Mouse (Mus musculus) midbrain, embryonic 11.5 days (tissue): ENCODE measurements around the gene Zranb2. TPM values are rescaled to one million over a fixed set of nuclear protein-coding genes. Genes with fewer than 3 reads are reported as not detected.
A peak's percentile ranks its signal among the peaks of the same experiment; 100 is the strongest.

Source experiments
- ATAC-seq: fragments of 200-750 bp; cut with Nextera tagmentation; 2 replicates; pipeline ENCODE4 v1.8.0; 2017; ENCODE audit warnings: moderate TSS enrichment, moderate library complexity; ENCODE audit not compliant: low FRiP score
- DNase-seq: peaks from one replicate; pipeline ENCODE4 v3.0.0; 2015; ENCODE audit warnings: low spot score; ENCODE audit errors: missing footprints
- H3K27ac ChIP-seq: fragments of 300-500 bp; sonication (generic); 2 replicates; pipeline ENCODE4 v1.5.1; 2014; ENCODE audit warnings: low read depth, low read length
- H3K27me3 ChIP-seq: fragments of 300-500 bp; sonication (generic); 2 replicates; pipeline ENCODE4 v1.6.1; 2014; ENCODE audit warnings: mild to moderate bottlenecking, low read length, moderate library complexity, mixed read lengths; ENCODE audit not compliant: control insufficient read depth, insufficient read depth
- H3K36me3 ChIP-seq: fragments of 300-500 bp; sonication (generic); 2 replicates; pipeline ENCODE4 v1.6.1; 2014; ENCODE audit warnings: mild to moderate bottlenecking, low read length, moderate library complexity, mixed read lengths; ENCODE audit not compliant: control insufficient read depth, insufficient read depth
- H3K4me1 ChIP-seq: fragments of 300-500 bp; sonication (generic); 2 replicates; pipeline ENCODE4 v1.6.1; 2014; ENCODE audit warnings: low read length; ENCODE audit not compliant: control insufficient read depth, insufficient read depth
- H3K4me2 ChIP-seq: fragments of 300-500 bp; sonication (generic); 2 replicates; pipeline ENCODE4 v1.6.1; 2014; ENCODE audit warnings: mild to moderate bottlenecking, moderate library complexity
- H3K4me3 ChIP-seq: fragments of 300-500 bp; sonication (generic); 2 replicates; pipeline ENCODE4 v1.5.1; 2014; ENCODE audit warnings: low read depth, low read length
- H3K9ac ChIP-seq: fragments of 300-500 bp; sonication (generic); 2 replicates; pipeline ENCODE4 v1.6.1; 2014; ENCODE audit warnings: low read length
- H3K9me3 ChIP-seq: fragments of 300-500 bp; sonication (generic); 2 replicates; pipeline ENCODE4 v1.6.1; 2016; ENCODE audit warnings: low read length; ENCODE audit not compliant: control insufficient read depth
- WGBS: fragments of 180-500 bp; shearing (Covaris S2); extraction: QIAGEN DNeasy Blood & Tissue Kit; methylation state at CpG from one replicate; pipeline ENCODE4 v1.1.7; 2014; 5-methylcytosine and 5-hydroxymethylcytosine counted together
- polyA plus RNA-seq: library from polyadenylated mRNA; unstranded; fragments of >200 nt; fragmentation: Nextera tagmentation; extraction: Ambion mirVana; gene quantifications from 2 replicates; pipeline ENCODE4 v1.2.1, GENCODE M21; 2014

Zranb2 gene
- polyA plus RNA-seq, 1 experiment from 2014 or later, result 170 TPM

DNA sequence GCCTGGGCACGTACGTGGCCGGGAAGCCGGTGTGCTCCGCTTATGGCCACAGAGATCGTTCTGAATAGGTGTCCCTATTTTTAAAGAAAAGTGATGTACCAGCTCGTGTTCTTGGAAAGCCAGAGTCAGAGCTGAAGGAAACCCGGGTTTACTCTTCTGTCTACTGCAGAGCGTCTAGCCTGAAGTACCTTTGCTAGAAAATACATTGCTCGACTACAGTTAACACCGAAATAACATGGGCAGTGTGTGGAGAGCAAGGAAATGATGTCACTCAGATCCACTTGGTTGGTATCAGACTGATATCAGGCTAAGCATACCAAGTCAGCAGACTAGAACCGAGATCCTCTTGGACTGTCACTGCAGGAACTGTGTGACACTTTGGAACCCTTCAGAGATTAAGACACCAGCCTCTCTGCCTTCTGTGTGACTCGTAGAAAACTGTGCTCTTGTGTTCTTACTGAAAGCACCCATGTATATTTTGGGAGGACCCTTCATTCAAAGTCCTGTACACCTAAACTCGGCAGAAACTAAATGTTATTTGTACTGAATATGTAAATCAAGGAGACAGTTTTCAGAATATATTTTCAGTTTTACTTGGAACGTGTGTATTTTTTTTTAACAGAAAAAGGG lies 941 bp downstream of the Zranb2 start:
- Histone ChIP-seq H3K9me3 (no peaks in the 10 kb centered on the region), H3K9ac (peak overlapping the region; percentile 94), H3K36me3 (peaks cover 3% of the 10 kb centered on the region; the same call in 1 of the 2 replicates), H3K4me2 (peak overlapping the region; percentile 90), H3K4me1 (peaks cover 5% of the 10 kb centered on the region; the same call in 1 of the 2 replicates), H3K27ac (peak overlapping the region; percentile 84), H3K27me3 (peaks cover 13% of the 10 kb centered on the region), H3K4me3 (peak overlapping the region; percentile 84)
- WGBS, result 4% methylated on average over 15 of the region's 15 CpGs
- DNase-seq (peak; percentile 95), ATAC-seq (peak; percentile 15)

DNA sequence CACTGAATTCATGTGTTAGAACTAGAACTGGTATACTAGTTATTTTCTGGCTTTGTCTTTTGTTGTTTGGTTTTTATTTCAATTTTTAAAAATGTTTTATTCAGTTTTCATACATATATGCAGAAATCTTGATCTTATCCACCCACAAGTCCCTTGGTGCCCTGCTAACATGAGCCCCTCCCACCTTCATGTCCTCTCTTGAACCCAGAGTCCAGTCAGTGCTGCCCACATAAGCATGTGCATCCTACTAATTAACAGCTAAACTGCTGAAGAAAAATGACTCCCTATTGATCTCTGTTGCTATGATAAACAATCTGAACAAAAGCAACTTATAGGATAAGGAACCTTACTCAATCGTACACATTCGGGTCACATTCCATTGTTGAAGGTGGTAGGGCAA lies 15.4 kb downstream of the Zranb2 start:
- no peaks in the 10 kb centered on the region for H3K9me3 ChIP-seq
- no peak for ATAC-seq
- peaks cover 8% of the 10 kb centered on the region; the same call in 1 of the 2 replicates for H3K36me3 ChIP-seq
- H3K4me1 ChIP-seq, result no peaks in the 10 kb centered on the region
- DNase-seq, result no peak
- no peak overlapping the region for H3K4me2 ChIP-seq
- no peak overlapping the region for H3K9ac ChIP-seq
- no peak overlapping the region for H3K4me3 ChIP-seq
- no peaks in the 10 kb centered on the region for H3K27me3 ChIP-seq
- H3K27ac ChIP-seq, result no peak overlapping the region
- WGBS, result 94% methylated on average over 2 of the region's 2 CpGs

DNA sequence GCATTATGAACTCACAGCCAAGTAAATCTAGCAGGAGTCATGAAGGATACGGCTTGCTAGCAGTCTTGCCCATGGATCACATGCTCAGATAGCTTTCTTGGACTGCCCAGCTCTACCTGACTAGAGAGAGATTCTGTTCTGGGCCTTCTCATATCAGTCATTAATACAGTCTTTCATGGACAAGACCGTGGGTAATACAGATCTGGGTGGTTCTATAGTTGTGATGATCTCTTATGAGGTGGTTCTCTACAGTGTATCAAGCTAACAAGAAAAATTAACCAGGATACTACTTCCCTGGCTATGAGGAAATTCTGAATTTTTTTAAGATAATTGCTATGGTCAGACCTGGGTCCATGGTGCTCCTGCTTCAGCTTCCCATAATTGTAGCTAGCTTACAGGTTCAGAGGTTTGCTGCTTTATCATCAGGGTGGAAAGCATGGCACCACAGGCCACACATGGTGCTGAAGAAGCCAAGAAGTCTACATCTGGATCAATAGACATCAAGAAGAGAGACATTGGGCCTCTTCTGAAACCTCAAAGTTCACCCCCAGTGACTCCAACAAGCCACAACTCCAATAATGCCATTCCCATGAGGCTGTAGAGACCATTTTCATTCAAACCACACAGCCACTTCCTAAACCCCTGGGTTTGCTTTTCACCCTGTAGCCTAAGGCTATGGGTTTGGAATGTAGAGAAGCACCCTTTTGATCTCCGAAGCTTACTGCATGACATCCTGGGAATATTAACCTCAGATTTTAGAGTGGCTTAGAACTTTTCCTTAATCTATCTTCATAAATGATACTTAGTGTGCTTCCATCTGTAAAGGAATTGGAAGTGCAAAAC lies 16.0 kb downstream of the Zranb2 start:
- Histone ChIP-seq H3K9me3 (no peaks in the 10 kb centered on the region), H3K4me3 (no peak overlapping the region), H3K36me3 (peaks cover 8% of the 10 kb centered on the region; the same call in 1 of the 2 replicates), H3K27ac (no peak overlapping the region), H3K4me2 (no peak overlapping the region), H3K4me1 (no peaks in the 10 kb centered on the region), H3K27me3 (no peaks in the 10 kb centered on the region), H3K9ac (no peak overlapping the region)
- peak; percentile 52 for ATAC-seq
- DNase-seq, result no peak
- 94% methylated on average over 3 of the region's 3 CpGs for WGBS

DNA sequence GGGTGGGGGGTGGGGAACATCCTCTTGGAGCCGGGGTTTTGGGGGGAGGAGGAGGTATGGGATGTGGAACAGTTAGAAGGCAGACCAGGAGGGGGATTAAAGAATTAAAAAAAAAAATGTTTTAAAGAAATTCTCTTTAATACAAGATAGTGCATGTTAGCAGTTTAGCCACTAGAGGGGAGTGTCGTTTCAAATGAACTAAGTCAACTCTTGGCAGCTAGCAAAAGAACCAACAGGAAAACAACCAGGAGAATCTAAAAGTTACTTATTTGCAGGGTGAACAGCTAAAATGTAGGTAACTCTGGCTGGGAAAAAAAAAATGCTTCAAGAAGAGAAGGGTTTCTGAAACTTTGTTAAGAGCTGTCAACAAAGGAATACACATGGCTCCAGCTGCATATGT lies 31.2 kb downstream of the Zranb2 start:
- H3K4me3 ChIP-seq, result no peak overlapping the region
- H3K4me1 ChIP-seq, result peaks cover 12% of the 10 kb centered on the region
- no peak overlapping the region for H3K27ac ChIP-seq
- no peak overlapping the region for H3K4me2 ChIP-seq
- H3K27me3 ChIP-seq, result peaks cover 29% of the 10 kb centered on the region
- 7% methylated on average over 2 of the region's 2 CpGs for WGBS
- ATAC-seq (peak; percentile 23; the same call in 1 of the 2 replicates), DNase-seq (peak; percentile 93)
- no peaks in the 10 kb centered on the region for H3K36me3 ChIP-seq
- H3K9me3 ChIP-seq, result no peaks in the 10 kb centered on the region
- H3K9ac ChIP-seq, result no peak overlapping the region

DNA sequence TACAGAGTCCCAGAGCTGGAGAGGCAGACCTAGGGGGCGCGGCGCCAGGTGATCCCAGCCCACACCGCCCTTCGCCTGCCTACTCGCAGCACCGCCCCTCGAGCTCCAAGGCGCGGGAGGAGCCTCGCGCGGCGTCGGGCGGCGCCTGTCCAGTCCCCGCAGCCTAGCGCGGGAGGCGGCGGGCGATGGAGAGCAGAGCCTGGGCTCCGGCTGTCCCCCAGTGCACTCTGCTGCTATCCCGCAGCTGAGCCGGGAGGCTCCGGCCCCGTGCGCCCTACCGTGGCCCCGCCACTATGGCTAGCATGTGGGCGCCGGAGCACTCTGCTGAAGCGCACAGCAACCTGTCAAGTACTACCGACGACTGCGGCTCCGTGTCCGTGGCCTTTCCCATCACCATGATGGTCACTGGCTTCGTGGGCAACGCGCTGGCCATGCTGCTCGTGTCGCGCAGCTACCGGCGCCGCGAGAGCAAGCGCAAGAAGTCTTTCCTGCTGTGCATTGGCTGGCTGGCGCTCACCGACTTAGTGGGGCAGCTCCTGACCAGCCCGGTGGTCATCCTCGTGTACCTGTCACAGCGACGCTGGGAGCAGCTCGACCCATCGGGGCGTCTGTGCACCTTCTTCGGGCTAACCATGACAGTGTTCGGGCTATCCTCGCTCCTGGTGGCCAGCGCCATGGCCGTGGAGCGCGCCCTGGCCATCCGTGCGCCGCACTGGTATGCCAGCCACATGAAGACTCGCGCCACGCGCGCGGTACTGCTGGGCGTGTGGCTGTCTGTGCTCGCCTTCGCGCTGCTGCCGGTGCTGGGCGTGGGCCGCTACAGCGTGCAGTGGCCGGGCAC lies 33.0 kb downstream of the Zranb2 start, which contains the start of gene Ptger3:
Gene Ptger3, plus strand, starts transcription at position 168 of the 841 bp plus-strand sequence.
- ATAC-seq (peak; percentile 70), DNase-seq (peak; percentile 92)
- no peaks in the 10 kb centered on the region for H3K9me3 ChIP-seq
- H3K4me3 ChIP-seq, result peak within 1 kb of the TSS; percentile 33
- H3K27me3 ChIP-seq, result peaks cover 29% of the 10 kb centered on the region
- H3K4me1 ChIP-seq, result peaks cover 12% of the 10 kb centered on the region
- H3K36me3 ChIP-seq, result no peaks in the 10 kb centered on the region
- peak within 1 kb of the TSS; percentile 62 for H3K4me2 ChIP-seq
- WGBS, result 1% methylated on average over 83 of the region's 84 CpGs
- no peak within 1 kb of the TSS for H3K27ac ChIP-seq
- no peak within 1 kb of the TSS for H3K9ac ChIP-seq

DNA sequence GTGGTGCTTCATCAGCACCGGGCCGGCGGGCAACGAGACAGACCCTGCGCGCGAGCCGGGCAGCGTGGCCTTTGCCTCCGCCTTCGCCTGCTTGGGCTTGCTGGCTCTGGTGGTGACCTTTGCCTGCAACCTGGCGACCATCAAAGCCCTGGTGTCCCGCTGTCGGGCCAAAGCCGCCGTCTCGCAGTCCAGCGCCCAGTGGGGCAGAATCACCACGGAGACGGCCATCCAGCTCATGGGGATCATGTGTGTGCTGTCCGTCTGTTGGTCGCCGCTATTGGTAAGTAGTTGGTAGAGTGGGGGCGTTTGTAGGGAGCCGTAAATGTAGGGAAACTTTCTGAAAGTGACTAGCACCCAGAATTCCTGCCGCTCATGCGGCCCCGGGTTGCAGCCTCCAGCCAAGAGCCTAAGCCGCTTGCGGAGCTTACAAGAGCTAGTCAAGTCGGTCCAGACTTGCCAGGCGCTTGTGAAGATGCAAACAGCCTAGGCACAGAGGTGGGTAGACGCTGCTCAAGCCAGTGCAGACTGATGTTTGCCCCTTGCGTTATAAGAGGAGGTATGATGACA lies 33.7 kb downstream of the Zranb2 start:
- peak overlapping the region; percentile 33 for H3K4me3 ChIP-seq
- no peaks in the 10 kb centered on the region for H3K9me3 ChIP-seq
- 3% methylated on average over 34 of the region's 34 CpGs for WGBS
- ATAC-seq, result no peak; the same call in 1 of the 2 replicates
- no peak overlapping the region for H3K27ac ChIP-seq
- peaks cover 29% of the 10 kb centered on the region for H3K27me3 ChIP-seq
- H3K4me2 ChIP-seq, result peak overlapping the region; percentile 62
- no peak overlapping the region for H3K9ac ChIP-seq
- peak; percentile 87 for DNase-seq
- H3K4me1 ChIP-seq, result peaks cover 12% of the 10 kb centered on the region
- H3K36me3 ChIP-seq, result no peaks in the 10 kb centered on the region

DNA sequence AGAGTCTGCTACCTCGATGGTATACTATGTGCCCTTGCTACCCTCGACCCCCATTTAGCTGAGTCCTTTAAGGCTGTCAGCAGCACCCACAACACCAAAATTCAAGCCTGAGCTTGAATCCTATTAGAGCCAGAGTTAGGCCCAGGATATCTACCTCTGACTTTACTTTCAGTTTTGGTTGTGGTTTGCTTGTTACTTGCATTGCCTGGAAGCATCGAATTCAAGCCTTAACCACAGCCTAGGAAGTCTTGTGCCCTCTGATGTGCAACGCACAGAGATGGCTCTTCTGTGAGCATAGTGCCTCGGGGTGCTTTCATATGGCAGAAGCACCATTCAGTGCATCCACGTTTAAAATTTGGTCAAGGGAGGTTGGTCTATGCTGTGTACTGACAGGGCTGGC lies 38.1 kb downstream of the Zranb2 start:
- Histone ChIP-seq H3K27ac (no peak overlapping the region), H3K9me3 (no peaks in the 10 kb centered on the region), H3K4me2 (no peak overlapping the region), H3K9ac (no peak overlapping the region), H3K4me1 (peaks cover 8% of the 10 kb centered on the region), H3K36me3 (no peaks in the 10 kb centered on the region), H3K4me3 (no peak overlapping the region), H3K27me3 (peaks cover 18% of the 10 kb centered on the region)
- no peak for DNase-seq
- ATAC-seq, result no peak
- WGBS, result 81% methylated on average over 6 of the region's 6 CpGs

DNA sequence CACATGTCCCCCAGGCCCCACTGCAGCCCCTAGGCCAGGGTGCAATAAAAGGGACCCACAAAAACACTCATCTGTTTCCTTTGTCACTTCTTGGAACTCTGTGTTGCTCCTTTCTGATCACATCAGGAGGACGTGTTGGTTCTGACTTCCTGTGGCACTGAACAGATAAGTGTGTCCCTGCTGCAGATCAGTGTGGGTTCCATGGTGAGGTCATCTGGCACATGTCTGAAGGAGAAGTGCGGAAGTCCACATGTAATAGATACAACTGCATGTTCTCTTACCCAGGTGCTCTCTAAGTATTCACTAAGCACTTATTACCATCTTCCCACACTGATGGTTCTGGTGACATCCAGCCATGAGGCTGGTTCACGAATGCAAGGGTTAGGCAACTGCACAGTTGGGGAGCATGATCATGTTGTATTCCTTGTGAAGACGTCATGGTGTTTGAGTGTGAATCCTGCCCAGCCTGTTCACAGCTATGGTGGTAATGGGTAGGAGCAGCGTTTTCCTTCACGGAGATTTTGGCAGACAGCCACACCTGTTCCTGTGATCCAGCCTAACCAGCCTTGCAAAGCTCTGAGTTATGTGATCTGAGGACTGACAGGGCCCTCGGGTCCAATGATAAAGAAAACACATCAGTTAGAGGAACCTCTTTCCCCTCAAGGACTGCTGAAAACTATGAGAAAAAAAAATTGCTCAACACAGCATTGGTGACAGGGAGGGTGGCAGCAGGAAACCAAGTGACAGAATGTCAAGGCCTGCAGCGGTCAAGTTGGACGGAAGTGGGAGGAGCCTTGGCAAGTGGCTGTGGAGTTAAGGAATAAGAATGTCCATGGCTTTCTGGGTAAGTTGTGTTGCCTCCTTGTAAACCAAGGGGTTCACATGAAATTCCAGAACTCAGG lies 41.7 kb downstream of the Zranb2 start:
- DNase-seq, result no peak
- Histone ChIP-seq H3K27ac (no peak overlapping the region), H3K4me1 (no peaks in the 10 kb centered on the region), H3K36me3 (no peaks in the 10 kb centered on the region), H3K4me3 (no peak overlapping the region), H3K4me2 (no peak overlapping the region), H3K9me3 (no peaks in the 10 kb centered on the region), H3K9ac (no peak overlapping the region), H3K27me3 (no peaks in the 10 kb centered on the region)
- WGBS, result 84% methylated on average over 9 of the region's 9 CpGs
- no peak for ATAC-seq
